Mouse (Mus musculus): ENCODE results near the gene Abcc6. TPM values are rescaled to one million over a fixed set of nuclear protein-coding genes. Genes with fewer than 3 reads are reported as not detected.
"Not testable (repeated sequence)": the region's sequence is repeated elsewhere in the genome, so short reads cannot be mapped to it uniquely, and the experiment has no call there.

The Abcc6 gene
- polyA plus RNA-seq, 1 experiment from 2014 or later = not detected

DNA sequence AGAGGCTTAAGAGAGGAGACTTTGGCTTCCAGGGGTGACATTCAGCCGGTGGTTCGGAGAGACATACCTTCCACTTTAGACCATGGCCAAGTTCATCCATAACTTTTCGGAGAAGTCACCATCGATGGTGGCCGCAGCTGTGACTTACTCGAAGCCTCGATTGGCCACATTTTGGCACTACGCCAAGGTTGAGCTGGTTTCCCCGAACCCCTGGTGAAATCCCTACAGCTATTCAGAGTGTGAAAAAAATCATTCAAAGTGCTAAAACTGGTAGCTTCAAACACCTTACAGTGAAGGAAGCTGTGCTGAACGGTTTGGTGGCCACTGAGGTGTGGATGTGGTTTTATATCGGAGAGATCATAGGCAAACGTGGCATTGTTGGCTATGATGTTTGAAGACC lies 96.3 kb downstream of the Abcc6 start:
- ATAC-seq (ENCODE audit: insufficient number of reproducible peaks, insufficient read depth, low FRiP score, low read depth); H3K27ac ChIP-seq (replicated peaks in 1 of 2; ENCODE audit: control insufficient read depth in 1 of 2, insufficient read depth in 1 of 2, low read depth in 2 of 2, low read length in 2 of 2); H3K4me1 ChIP-seq (ENCODE audit: control insufficient read depth in 2 of 2, insufficient read depth in 2 of 2, low read length in 2 of 2); H3K4me3 ChIP-seq (ENCODE audit: control insufficient read depth in 1 of 2, insufficient read depth in 1 of 2, low read depth in 1 of 2, low read length in 2 of 2); H3K27me3 ChIP-seq (ENCODE audit: control insufficient read depth, insufficient read depth, low read length); H3K9ac ChIP-seq (ENCODE audit: low read length); H3K36me3 ChIP-seq (ENCODE audit: control insufficient read depth, insufficient read depth, low read length); H3K4me2 ChIP-seq (ENCODE audit: low read length): not testable (repeated sequence)
- peaks cover 13% of the 10 kb centered on the region; the same call in 1 of the 2 replicates for H3K9me3 ChIP-seq (ENCODE audit: control insufficient read depth, low read length)
- WGBS = 90% methylated on average over 12 of the region's 12 CpGs

DNA sequence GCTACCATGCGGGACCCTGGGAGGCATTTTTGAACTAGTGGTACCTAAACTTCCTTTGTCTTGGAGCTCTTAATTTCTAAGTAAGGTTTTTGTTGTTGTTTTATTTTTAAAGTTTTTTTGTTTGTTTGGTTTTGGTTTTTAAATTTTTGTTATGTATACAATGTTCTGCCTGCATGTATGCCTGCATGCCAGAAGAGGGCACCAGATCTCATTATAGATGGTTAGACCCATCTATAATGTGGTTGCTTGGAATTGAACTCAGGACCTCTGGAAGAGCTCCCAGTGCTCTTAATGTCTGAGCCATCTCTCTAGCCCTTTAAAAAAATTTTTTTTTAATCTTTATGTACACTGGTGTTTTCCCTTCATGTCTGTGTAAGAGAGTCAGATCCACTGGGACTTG lies 100.4 kb downstream of the Abcc6 start:
- no peak overlapping the region for H3K27ac ChIP-seq (replicated peaks in 1 of 2; ENCODE audit: control insufficient read depth in 1 of 2, insufficient read depth in 1 of 2, low read depth in 2 of 2, low read length in 2 of 2)
- no peak for ATAC-seq (ENCODE audit: insufficient number of reproducible peaks, insufficient read depth, low FRiP score, low read depth)
- peaks cover 0 to 2% of the 10 kb centered on the region in 2 experiments; a peak in 2 of 4 replicates for H3K4me1 ChIP-seq (ENCODE audit: control insufficient read depth in 2 of 2, insufficient read depth in 2 of 2, low read length in 2 of 2)
- peaks cover 5% of the 10 kb centered on the region for H3K27me3 ChIP-seq (ENCODE audit: control insufficient read depth, insufficient read depth, low read length)
- H3K36me3 ChIP-seq (ENCODE audit: control insufficient read depth, insufficient read depth, low read length) = no peaks in the 10 kb centered on the region
- H3K4me2 ChIP-seq (ENCODE audit: low read length) = no peak overlapping the region
- no peak overlapping the region for H3K9ac ChIP-seq (ENCODE audit: low read length)
- H3K4me3 ChIP-seq (ENCODE audit: control insufficient read depth in 1 of 2, insufficient read depth in 1 of 2, low read depth in 1 of 2, low read length in 2 of 2) = no peak overlapping the region
- H3K9me3 ChIP-seq (ENCODE audit: control insufficient read depth, low read length) = peaks cover 13% of the 10 kb centered on the region; the same call in 1 of the 2 replicates
- 79% methylated on average over 1 of the region's 1 CpGs for WGBS

GRCm38 (mm10) chr7:45928626-45929295 lies 101.3 kb downstream of the Abcc6 start:
- WGBS = 14% methylated on average over 20 of the region's 23 CpGs
- ATAC-seq (ENCODE audit: insufficient number of reproducible peaks, insufficient read depth, low FRiP score, low read depth) = no peak
- H3K9ac ChIP-seq (ENCODE audit: low read length) = no peak overlapping the region
- peaks cover 0 to 8% of the 10 kb centered on the region in 2 experiments; a peak in 2 of 4 replicates for H3K4me1 ChIP-seq (ENCODE audit: control insufficient read depth in 2 of 2, insufficient read depth in 2 of 2, low read length in 2 of 2)
- no peaks in the 10 kb centered on the region for H3K36me3 ChIP-seq (ENCODE audit: control insufficient read depth, insufficient read depth, low read length)
- H3K4me2 ChIP-seq (ENCODE audit: low read length) = no peak overlapping the region
- no peak overlapping the region for H3K27ac ChIP-seq (replicated peaks in 1 of 2; ENCODE audit: control insufficient read depth in 1 of 2, insufficient read depth in 1 of 2, low read depth in 2 of 2, low read length in 2 of 2)
- H3K4me3 ChIP-seq (ENCODE audit: control insufficient read depth in 1 of 2, insufficient read depth in 1 of 2, low read depth in 1 of 2, low read length in 2 of 2) = no peak overlapping the region
- H3K9me3 ChIP-seq (ENCODE audit: control insufficient read depth, low read length) = peaks cover 13% of the 10 kb centered on the region; the same call in 1 of the 2 replicates
- H3K27me3 ChIP-seq (ENCODE audit: control insufficient read depth, insufficient read depth, low read length) = peaks cover 5% of the 10 kb centered on the region

- H3K9ac ChIP-seq (ENCODE audit: low read length) = peak overlapping the region; percentile 65
- H3K36me3 ChIP-seq (ENCODE audit: control insufficient read depth, insufficient read depth, low read length) = no peaks in the 10 kb centered on the region
- H3K27ac ChIP-seq (replicated peaks in 1 of 2; ENCODE audit: control insufficient read depth in 1 of 2, insufficient read depth in 1 of 2, low read depth in 2 of 2, low read length in 2 of 2) = peak overlapping the region; percentile 21 to 94; a peak in 3 of 4 replicates
- 12% methylated on average over 14 of the region's 14 CpGs for WGBS
- peaks cover 9 to 19% of the 10 kb centered on the region in 2 experiments for H3K4me1 ChIP-seq (ENCODE audit: control insufficient read depth in 2 of 2, insufficient read depth in 2 of 2, low read length in 2 of 2)
- H3K27me3 ChIP-seq (ENCODE audit: control insufficient read depth, insufficient read depth, low read length) = peaks cover 5% of the 10 kb centered on the region
- no peak for ATAC-seq (ENCODE audit: insufficient number of reproducible peaks, insufficient read depth, low FRiP score, low read depth)
- no peaks in the 10 kb centered on the region for H3K9me3 ChIP-seq (ENCODE audit: control insufficient read depth, low read length)
- peak overlapping the region; percentile 76 for H3K4me2 ChIP-seq (ENCODE audit: low read length)
- H3K4me3 ChIP-seq (ENCODE audit: control insufficient read depth in 1 of 2, insufficient read depth in 1 of 2, low read depth in 1 of 2, low read length in 2 of 2) = peak overlapping the region; percentile 46 to 62
Observed at GRCm38 (mm10) chr7:45924429-45924816, 105.7 kb downstream of the Abcc6 start.

DNA sequence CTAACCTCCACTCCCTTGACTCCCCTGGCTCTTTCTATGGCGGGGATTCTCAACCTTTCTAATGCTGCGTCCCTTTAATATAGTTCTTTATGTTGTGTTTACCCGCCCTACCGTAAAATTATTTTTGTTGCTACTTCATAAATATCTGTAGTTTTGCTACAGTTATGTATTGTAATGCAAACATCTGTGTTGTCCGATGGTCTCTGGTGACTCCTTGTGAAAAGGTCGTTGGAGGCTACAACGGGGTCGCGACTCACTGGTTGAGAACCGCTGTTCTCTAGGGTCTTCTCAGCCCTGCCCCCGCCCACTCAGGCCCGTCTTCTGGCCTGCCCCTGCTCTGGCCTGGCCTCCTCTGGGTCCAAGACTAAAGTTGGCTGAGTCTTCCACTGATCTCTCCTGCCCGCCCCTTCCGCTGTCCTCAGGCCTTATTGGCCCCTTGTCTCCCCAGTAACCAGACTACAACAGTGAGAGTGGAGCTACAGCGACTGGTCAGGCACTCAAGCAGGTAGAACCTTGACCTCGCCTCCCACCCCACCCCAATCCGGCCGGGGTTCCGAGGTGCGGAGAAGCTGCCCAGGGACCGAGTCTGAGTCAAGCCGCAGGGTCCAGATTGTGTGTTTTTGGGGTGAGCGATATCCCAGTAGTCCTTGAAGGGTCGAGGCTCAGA lies 106.2 kb downstream of the Abcc6 start, which contains the start of gene Ccdc114:
TSS of gene Ccdc114 (plus strand) at position 311 of the 667 bp plus-strand sequence.
- WGBS = 3% methylated on average over 24 of the region's 24 CpGs
- Histone ChIP-seq H3K4me1 (ENCODE audit: control insufficient read depth in 2 of 2, insufficient read depth in 2 of 2, low read length in 2 of 2) (peaks cover 9 to 17% of the 10 kb centered on the region in 2 experiments), H3K9me3 (ENCODE audit: control insufficient read depth, low read length) (no peaks in the 10 kb centered on the region), H3K36me3 (ENCODE audit: control insufficient read depth, insufficient read depth, low read length) (peaks cover 5% of the 10 kb centered on the region; the same call in 1 of the 2 replicates), H3K9ac (ENCODE audit: low read length) (peak within 1 kb of the TSS; percentile 67), H3K4me3 (ENCODE audit: control insufficient read depth in 1 of 2, insufficient read depth in 1 of 2, low read depth in 1 of 2, low read length in 2 of 2) (peak within 1 kb of the TSS; percentile 46 to 62), H3K27ac (replicated peaks in 1 of 2; ENCODE audit: control insufficient read depth in 1 of 2, insufficient read depth in 1 of 2, low read depth in 2 of 2, low read length in 2 of 2) (peak within 1 kb of the TSS; percentile 94 to 96), H3K27me3 (ENCODE audit: control insufficient read depth, insufficient read depth, low read length) (peaks cover 5% of the 10 kb centered on the region; the same call in 1 of the 2 replicates), H3K4me2 (ENCODE audit: low read length) (peak within 1 kb of the TSS; percentile 76)
- peak; percentile 72 for ATAC-seq (ENCODE audit: insufficient number of reproducible peaks, insufficient read depth, low FRiP score, low read depth)

GRCm38 (mm10) chr7:45922928-45923761 lies 107.0 kb downstream of the Abcc6 start:
- WGBS = 1% methylated on average over 37 of the region's 37 CpGs
- Histone ChIP-seq H3K4me2 (ENCODE audit: low read length) (peak overlapping the region; percentile 76), H3K9ac (ENCODE audit: low read length) (peak overlapping the region; percentile 67), H3K9me3 (ENCODE audit: control insufficient read depth, low read length) (no peaks in the 10 kb centered on the region), H3K27ac (replicated peaks in 1 of 2; ENCODE audit: control insufficient read depth in 1 of 2, insufficient read depth in 1 of 2, low read depth in 2 of 2, low read length in 2 of 2) (peak overlapping the region; percentile 94 to 96), H3K36me3 (ENCODE audit: control insufficient read depth, insufficient read depth, low read length) (peaks cover 5% of the 10 kb centered on the region; the same call in 1 of the 2 replicates), H3K4me3 (ENCODE audit: control insufficient read depth in 1 of 2, insufficient read depth in 1 of 2, low read depth in 1 of 2, low read length in 2 of 2) (peak overlapping the region; percentile 46 to 62), H3K27me3 (ENCODE audit: control insufficient read depth, insufficient read depth, low read length) (peaks cover 4% of the 10 kb centered on the region; the same call in 1 of the 2 replicates), H3K4me1 (ENCODE audit: control insufficient read depth in 2 of 2, insufficient read depth in 2 of 2, low read length in 2 of 2) (peaks cover 9 to 17% of the 10 kb centered on the region in 2 experiments)
- peak; percentile 87 for ATAC-seq (ENCODE audit: insufficient number of reproducible peaks, insufficient read depth, low FRiP score, low read depth)

Measured in heart, embryonic 14.5 days (tissue).